Mouse (Mus musculus): ENCODE measurements around the gene BC029722.

BC029722 gene

GRCm38 (mm10) chr2:155778004-155778403 is 41.2 kb downstream of the BC029722 start:
- no peak for DNase-seq

GRCm38 (mm10) chr2:155777688-155777985 is 41.6 kb downstream of the BC029722 start:
- DNase-seq: no peak

GRCm38 (mm10) chr2:155776824-155777687 is 42.2 kb downstream of the BC029722 start:
- DNase-seq: peak; percentile 36

- DNase-seq: peak; percentile 88
Observed at GRCm38 (mm10) chr2:155775685-155776263, 43.5 kb downstream of the BC029722 start.

GRCm38 (mm10) chr2:155774927-155775684 is 44.1 kb downstream of the BC029722 start, which contains the start of gene Mmp24:
Mmp24 (plus strand) TSS chr2:155775342.
- DNase-seq: no peak

GRCm38 (mm10) chr2:155774261-155774926 is 44.8 kb downstream of the BC029722 start:
- peak; percentile 66 for DNase-seq

GRCm38 (mm10) chr2:155773664-155774063 is 45.6 kb downstream of the BC029722 start:
- peak; percentile 60 for DNase-seq

Measured in cerebellum, adult 9-11 months (tissue).